Mouse (Mus musculus): ENCODE measurements at regions not wholly inside any gene's neighbourhood (a gene's known extent, or its start where the extent isn't known, plus 50 kb on each side); places are given as distances from the start of the nearest gene placed in this dataset.

GRCm38 (mm10) chr13:70969596-70969995, 128.0 kb upstream of the Adamts16 start:
- TF ChIP-seq CTCF (IDR thresholded peaks at IDR 0.05; ENCODE audit: borderline replicate concordance, extremely low read depth, insufficient read depth, insufficient read length) (no peak), POLR2A (IDR thresholded peaks at IDR 0.05; ENCODE audit: borderline replicate concordance, extremely low read depth, insufficient read depth, insufficient read length, poor library complexity, severe bottlenecking) (no peak)
